Mouse (Mus musculus): ENCODE data around the gene Fndc3b.

Fndc3b gene

DNA sequence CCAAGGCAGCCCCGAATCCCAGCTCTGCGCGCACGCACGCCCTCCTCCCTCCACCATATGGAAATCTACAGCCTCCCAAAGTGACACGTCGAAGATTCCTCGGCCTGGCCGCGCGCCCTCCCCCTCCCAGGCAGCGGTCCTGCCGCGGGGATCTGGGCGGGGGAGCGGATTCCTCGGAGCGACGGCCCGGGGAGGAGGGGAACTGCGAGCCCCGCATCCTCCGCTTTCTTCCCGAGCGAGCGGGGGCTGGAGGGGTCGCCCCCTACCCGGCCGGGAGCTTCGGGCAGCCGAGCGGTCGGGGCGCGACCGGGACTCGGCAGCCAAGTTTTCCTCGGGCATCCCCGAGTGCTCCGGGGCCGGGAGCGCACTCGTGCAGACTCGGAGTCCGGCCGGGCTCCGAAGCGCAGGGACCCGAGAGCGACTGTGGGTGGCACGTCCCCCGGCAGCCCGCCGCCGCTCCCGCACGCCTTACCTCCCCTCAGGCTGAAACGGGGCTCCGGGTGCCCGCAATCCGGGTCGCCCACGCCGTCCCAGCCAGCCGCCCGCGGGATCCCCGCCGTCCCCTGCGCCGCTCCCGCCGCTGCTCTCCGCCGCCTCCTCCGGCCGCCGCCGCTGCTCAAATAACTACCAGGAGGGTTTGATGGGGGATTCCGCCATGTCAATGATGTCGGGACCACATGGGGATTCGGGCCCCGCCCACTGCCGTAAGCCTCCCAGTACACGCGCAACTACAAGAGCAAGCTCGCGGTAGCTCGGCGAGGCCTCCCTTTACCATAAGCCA, at the start of gene Fndc3b:
Gene Fndc3b, minus strand, starts transcription at position 660 of the 781 bp plus-strand sequence.
- DNase-seq (ENCODE audit: low spot score): peak; percentile 94

DNA sequence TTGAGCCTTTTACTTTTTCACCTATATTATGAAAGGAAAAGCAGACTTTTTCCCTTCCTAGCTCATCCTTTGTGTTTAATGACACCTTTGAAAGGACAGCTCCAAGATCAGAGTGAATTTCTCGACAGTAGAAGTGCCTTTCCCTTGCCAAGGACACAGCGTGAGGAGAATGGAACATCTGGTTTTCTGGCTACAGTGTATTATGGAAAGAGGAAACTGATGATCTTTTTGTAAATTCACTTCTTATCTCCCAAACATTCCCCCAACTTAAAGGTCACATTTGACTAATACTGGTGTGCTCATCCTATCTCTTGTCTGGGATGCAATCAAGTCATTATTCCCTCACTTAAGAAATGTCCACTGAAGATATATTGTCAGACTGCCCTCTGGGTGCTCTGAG, 49.2 kb upstream of the Fndc3b start:
- DNase-seq (ENCODE audit: low spot score): no peak

DNA sequence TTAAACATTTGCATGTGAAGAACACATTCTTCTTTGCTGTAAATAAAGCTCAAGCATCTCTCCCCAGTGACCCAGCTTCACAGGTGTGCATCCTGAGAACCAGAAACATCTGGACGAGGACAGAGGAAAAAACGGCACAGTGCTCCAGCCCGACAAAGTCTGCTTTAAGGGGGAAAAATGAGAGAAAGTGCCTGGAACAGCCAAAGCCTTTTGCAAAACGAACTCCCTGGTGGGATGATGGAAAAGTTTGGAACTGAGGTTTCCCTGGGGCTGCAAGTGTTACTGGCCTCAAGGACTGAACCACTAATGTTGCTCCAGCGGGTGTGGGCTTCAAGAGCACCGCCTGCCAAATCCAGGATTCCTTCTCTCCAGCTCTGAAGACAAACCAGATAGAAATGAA, 47.9 kb upstream of the Fndc3b start:
- peak; percentile 35 for DNase-seq (ENCODE audit: low spot score)

DNA sequence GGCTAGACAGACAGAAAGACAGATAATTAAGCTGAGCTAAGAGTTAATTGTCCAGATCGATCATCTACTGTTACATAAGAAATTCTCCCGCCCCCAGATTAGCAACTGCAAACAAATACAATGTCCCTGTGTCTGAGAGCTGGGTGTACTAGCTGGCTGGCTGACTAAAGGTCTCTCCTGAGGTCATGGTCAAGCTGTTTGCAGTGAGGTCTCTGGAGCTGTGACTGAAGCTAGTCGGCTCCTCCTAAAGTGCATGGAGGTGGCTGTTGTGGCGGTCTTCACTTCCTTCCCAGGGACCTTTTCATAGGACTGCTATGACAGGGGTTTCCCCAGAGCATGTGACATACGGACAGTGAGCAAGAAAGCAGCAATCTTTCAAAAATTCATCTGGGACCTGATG, 40.5 kb upstream of the Fndc3b start:
- DNase-seq (ENCODE audit: low spot score): no peak

DNA sequence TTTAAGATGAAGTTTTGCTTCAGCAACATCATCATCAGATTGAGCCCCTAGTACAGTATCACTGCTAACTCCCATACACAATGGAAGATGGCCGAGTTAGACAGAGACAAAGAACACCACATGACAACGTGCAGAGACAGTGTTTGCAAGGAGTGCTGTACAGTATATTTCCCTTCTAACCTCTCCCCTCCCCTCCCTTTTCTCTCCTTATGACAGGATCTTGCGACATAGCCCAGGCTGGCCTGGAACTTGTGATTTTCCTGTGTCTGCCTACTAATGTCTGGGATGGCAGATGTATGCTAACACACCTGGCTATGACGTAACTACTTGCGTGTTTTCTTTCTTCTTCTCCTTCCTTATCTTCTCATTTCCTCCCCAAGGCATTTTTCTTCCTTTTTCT, 40.0 kb upstream of the Fndc3b start:
- DNase-seq (ENCODE audit: low spot score): no peak

DNA sequence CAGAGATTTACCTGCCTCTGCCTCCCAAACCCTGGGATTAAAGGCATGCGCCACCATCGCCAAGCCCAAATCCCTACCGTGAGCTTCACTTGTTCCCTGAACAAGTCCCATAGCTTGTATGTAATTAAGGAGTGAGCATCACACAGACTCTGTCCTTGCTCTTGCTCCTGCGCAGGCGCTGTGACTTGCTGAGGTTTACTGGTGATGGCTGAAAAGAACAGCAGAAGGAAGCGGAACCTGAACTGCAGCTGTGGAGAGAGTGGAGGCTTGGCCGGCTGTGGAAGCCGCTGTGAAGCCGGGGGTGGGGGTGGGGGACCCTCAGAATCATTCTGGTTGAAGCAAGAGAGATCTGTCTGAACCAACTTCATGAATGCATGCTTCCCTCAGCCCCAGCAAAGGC, 34.5 kb upstream of the Fndc3b start:
- DNase-seq (ENCODE audit: low spot score): no peak

DNA sequence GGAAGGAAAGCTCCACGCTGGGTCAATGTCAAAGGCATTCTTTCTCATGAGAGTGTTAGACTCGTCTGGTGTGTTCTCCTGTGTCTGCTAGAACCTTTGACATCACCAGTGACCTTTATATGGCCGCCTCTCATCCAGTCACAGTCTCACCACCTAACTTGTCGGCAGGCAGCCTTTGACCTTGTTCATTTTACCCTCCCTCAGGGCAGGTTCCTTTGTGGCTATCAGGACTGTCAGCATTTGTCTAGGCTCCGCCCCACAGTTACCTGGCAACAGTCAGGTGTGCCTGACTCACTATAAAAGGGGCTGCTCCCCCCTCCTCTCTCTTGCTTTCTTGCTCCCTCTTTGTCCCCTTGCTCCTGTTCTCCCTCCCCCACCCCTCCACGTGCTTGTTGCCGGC, 33.6 kb upstream of the Fndc3b start:
- DNase-seq (ENCODE audit: low spot score): no peak

DNA sequence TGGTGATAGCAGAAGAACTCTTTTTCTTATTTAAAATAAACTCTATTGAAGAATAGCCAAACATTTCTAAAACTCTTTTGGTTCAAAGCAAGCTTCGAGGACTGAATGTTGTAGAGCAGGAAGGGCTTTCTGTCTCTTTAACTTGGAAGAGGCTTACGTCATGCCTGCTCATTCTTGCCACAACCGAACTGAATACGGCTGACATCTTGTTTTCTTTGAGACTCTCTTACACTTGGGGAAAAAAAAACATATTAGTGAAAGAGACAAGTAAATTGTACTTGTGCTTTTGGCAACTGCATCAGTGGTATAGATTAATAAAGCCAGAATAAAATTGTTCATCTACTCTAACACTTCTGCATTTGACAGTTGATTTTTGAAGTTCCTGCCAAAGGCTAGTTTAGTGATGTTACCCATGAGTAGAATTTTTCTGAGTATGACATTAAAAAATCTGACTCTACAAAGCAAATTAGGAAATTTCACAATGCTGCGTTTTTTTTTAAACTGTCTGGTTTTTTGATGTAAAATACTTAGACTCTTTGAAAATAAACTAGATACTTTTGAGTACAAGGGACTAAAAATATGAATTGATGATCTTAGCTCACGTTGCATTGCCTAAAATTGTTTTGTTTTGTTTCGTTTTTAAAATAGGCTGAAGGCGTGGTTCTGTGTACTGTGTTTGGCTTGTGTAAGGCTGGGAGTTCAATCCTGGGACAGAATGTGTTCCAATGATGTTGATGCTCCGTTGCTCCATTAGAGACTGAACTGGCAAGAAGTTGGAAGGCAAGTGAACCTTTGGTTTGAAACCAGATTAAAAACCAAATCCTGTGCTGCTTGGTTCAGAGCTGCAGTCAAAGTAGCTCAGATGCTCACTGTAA, 32.4 kb upstream of the Fndc3b start:
- DNase-seq (ENCODE audit: low spot score): no peak

DNA sequence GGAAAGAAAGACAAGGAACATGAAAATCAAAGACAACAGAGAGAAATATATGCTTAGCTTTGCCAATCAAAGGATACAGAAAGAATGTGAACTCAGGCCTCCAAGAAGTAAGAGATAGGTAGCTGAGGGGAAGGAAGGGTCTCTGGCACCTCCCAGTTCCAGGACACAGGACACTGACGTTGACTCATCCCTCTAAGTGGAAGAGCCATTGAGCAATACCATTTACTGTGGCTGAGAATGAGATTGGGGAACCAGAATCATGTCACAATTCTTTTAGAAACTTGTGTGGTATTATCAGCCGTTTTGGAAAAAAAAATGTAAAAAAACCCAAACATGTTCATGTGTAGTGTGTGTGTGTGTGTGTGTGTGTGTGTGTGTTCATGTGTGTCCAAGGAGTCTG, 31.0 kb upstream of the Fndc3b start:
- no peak for DNase-seq (ENCODE audit: low spot score)

DNA sequence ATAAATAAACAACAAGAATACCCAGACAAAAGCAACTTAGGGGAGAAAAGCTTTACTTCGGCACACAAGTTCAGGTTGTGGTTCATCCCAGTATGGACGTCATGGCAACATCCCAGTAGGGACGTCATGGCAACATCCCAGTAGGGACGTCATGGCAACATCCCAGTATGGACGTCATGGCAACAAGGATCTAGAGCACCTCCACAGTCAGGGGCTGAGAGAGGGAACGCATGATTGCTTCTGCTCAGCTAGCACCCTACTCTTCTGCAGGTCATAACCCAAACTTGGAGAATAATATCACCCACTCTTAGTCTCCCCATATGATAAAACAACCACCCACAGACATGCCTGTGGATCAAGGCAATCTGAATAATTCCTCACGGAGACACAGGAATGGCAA, 29.0 kb upstream of the Fndc3b start:
- no peak for DNase-seq (ENCODE audit: low spot score)

DNA sequence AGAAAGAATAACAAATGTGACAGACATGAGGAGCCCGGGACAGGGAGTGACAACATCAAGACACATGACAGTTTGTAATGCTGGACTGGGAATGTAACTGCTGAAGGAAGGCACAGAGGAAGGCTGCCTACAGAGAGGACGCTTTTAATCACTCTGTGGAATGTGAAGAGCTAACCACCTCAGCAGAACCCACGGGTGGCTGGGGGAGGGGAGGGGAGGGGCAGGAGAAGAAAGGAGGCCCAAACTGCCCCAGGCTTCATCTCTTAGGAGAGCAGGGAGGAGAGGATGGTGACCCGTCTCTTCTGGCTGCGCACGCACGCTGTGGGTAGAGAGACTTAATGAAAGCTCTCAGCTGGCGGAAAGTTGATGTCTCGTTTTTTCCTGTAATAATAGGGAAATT, 25.1 kb upstream of the Fndc3b start:
- DNase-seq (ENCODE audit: low spot score): no peak

DNA sequence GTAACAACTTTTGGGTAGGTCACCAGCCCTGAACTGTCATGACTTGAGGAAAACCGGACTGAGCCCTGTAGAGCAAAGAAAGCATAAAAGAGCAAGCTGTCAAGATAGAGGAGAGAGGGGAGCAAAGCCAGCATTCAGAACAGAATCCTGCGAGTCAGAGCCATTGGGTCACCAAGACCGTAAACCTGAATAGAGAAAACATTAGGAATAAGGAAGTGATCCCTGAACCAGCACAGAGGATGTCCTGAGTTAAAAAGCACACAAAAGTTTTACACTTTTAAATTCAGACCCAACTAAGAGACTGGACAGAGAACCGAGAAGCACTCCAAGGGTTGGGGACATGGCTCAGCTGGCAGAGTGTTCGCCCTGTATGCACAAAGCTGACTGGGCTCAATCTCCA, 24.0 kb upstream of the Fndc3b start:
- no peak for DNase-seq (ENCODE audit: low spot score)

DNA sequence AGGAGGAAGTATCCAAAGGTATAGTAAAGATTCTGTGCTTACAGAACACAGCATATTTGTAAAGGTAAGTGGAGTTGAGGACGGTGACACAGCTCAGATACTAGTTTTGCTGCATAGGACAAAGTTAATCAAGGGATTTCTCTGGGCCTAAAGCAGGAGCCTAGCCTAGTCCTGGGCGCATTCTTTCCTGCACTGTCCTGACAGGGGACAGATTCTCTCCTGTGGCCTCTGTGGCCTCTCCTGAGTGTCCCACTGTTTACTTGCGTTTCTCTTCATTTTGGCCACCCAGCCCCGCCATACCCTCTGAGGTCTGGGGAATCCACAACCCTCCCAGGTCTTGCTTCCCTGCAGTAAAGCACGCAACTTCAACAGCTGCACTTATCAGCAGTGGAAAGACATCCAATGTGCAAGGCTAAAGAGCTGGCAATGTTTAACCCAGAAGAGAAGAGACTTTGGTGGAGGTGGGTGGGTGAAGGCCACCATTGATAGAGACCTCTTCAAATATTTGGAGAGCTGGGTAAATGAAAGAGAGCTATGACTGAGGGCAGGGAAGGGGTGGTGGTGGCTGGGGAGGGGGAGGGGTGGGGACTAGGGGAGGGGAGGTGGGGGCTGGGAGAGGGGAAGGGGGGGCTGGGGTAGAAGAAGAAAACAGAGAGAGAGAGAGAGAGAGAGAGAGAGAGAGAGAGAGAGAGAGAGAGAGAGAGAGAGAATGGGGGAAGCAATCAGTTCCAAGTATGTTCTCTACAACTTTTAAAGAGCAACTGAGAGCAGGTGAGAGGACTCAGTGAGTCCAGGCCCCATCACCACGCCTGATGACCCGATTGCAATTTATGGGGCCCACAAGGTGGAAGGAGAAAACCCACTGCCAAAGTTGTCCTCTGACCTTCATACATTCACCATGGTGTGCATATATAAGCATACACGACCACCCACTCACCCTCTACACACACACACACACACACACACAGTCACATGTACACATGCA, 18.0 kb upstream of the Fndc3b start:
- no peak for DNase-seq (ENCODE audit: low spot score)

DNA sequence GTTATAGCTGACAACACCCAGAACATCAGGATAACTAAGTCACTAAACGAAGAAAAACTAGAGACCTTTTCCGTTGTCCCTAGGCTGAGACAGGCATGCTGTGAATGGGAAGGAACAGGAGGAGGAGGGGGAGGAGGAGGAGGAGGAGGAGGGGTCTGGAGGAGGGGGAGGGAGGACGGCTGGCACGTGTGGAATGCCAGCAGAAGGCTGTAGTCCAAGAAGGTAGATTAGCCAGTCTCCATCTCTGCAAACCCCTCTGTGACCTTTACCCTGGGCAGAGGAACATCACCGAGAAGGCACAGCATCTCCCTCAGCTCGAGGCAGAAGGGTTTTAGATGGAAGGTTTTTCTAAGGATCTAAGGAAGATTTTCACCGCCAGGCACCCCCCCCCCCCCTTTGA, 17.1 kb upstream of the Fndc3b start:
- DNase-seq (ENCODE audit: low spot score): no peak

DNA sequence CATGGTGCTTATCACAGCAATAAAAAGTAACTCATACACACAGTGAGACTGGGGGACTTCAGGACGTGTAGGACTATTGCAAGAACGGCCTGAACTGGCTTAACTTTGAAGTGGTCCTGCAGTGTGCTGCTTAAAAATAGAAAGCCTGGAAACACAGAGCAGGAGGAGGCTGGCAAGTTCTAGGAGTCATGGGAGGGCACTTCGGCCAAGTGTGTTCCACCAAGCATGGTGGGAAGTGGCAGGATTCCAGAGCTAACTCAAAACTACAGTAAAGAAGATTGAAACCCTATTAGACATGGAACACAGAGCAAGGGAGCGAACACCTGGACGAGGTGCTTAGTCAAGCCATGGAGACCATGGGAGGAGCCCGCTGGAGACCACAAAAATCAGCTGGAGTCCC, 14.6 kb upstream of the Fndc3b start:
- no peak for DNase-seq (ENCODE audit: low spot score)

DNA sequence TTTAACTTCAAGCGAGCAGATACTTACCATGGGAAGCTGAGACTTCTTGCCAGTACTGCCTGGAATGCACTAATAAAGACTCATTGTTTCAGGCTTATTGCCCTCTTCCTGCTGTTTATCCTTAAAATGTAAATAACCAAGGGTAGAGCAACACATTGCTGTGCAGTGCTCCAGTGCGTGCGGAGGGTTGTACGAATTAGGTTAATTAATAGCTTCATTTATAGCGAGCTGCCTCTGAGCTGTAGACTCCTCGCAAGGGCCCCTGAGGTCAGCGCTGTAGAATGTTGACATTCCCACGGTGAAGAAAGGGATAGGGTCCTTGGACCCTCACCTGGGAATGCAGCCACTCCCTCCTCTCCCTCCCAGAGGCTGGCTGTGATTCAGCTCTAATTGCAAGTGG, 13.1 kb upstream of the Fndc3b start:
- DNase-seq (ENCODE audit: low spot score): no peak

DNA sequence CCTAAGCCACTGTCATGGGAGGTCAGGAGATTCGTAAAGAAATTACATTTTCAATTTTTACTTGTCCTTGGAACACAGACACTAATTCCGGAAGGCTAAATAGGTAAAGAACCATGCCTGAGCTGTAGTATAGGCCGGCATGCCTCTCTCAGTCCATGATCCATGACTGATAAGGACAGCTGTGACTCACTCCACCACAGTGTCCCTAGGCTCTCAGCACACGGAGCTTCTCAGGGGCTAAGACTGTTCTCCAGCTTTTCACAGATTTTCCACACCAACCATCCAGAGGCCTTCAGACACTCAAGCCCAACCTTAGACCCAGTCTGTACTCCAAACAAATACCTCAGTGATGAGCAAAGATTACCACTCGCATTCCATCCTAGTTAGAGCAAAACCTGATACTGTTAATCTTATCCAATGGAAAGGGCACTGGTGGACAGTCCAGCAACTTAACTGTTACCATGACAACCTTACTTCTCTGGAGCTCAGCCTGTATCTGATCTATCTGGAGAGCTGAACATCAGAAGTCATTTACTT, 7.8 kb upstream of the Fndc3b start:
- DNase-seq (ENCODE audit: low spot score): no peak

DNA sequence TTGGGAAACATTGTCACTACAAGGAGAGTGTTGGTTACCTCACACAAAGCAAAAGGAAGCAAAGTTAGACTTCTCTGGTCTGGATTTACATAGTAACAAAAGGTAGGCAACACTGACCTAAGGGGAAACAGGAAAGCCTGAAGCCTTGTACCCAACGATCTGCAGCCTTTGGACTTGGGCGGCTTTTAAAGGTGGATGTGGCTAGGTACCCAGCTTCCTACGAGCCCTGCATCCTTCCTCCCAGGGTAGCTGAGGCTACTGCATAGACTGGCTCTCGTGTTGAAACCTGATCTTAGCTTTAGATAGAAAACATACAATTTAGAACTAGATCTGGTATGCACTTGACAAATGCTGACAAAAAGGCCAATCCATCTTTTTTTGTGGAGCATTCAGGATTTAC, 2.9 kb upstream of the Fndc3b start:
- DNase-seq (ENCODE audit: low spot score): no peak

DNA sequence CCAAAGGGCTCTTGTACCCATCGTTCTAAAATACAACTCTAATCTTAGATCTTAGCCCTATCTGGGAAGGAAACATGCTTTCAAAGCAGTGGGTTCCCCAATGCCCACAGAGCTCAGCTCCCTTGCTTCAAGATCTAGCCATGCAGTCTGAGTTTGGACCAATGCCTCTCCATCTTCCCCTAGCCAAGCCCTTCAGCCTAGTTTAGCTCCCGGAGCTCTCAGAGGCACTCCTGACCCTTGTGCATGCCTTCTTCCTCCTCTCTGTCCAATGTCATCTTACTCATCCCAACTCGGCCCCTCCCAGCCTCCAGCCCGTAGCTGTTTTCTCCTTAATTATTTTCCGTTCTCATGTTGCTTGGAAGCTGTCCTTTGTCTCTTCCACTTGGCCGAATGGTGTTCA, 1.3 kb upstream of the Fndc3b start:
- no peak for DNase-seq (ENCODE audit: low spot score)

DNA sequence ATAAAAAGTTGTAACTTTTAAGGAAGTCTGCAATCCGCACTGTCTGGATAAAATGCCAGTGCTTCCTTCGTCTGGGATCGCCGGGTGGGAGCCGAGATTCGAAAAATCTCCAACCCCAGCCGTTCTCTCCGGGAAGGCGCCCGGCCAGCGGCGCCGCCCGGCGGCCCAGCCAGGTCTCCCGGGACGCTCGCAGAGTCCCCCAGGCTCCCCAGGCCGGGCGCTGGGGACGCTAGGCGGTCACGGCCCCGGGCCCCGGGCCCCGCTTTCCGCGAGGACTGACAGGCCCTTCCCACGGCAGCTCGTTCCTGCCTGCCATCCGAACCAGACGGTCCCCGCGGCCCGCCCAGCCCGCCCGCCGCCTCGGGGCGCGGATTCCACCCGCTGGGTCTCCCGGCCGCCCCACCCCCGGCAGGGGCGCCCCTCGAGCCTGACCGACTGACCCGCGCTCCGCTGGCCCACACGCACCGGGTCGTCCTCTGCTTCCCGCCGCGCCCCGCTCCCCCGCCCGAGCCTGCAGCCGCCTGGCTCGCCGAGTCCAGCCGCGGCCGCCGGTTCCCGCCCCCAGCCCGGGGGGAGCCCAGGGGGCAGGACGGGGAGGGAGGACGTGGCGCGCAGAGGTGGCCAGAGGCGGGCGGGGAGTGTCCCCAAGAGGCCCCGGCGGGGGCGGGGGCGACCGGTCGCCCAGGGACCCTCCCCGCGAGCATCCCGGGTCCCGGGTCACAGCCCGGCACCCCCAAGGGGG, 1.0 kb downstream of the Fndc3b start:
- DNase-seq (ENCODE audit: low spot score): peak; percentile 84

All from urinary bladder, postnatal 14 days (tissue).